Mouse (Mus musculus) adrenal gland, adult 2 months (tissue): ENCODE measurements around the gene Otc. TPM values are rescaled to one million over a fixed set of nuclear protein-coding genes. Genes with fewer than 3 reads are reported as not detected.

Experiments used
- DNase-seq: peaks from one replicate; pipeline ENCODE4 v3.0.0; 2021
- long read RNA-seq: library from polyadenylated mRNA; stranded (forward); transcript quantifications from one replicate; pipeline ENCODE4 v2.0.0, GENCODE M21; 2021
- polyA plus RNA-seq: library from polyadenylated mRNA; depleted of rRNA; stranded (reverse); fragments of >200 nt; gene quantifications from 2 replicates; pipeline ENCODE4 v1.2.3, GENCODE M21; 2012; rRNA removed
- total RNA-seq, 2 experiments: library from RNA; stranded (reverse); gene quantifications; 2 replicates each; pipeline ENCODE4 v1.2.3; 2021

Gene Otc
- total RNA-seq (1 to 10 TPM in 1 of 2 experiments, not detected in 1; 1.0 TPM), polyA plus RNA-seq (not detected in 2 replicates)
- long read RNA-seq = 0 reads

DNA sequence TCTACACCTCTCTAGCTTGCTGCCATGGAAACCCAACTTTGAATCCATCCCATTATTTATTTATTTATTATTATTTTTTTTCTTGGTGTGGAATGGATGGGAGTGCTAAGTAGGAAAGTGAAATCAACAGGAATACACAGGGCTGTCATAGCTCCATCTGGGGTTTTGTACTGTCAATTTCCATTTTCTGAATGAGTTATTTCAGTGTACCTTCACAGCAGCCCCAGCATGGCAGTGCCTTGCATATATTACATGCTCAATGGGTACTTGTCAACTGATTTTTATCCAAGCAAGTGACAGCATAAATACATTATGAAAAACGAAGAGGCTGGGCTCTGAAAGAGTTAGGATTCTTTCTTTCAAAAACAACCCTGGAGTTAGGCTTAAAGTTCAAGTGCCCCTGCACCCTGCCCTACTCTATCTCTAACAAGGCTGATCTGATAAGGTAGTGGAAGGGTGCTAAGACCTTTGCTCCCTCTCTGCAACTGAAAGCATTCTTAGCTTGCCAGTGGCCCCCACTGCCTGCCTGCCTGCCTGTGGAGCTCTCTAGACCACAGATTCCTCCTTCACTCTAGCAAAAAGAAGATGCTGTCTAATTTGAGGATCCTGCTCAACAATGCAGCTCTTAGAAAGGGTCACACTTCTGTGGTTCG lies at the start of gene Otc:
Gene Otc (plus strand): TSS at position 454 of the 653 bp plus-strand sequence.
- no peak for DNase-seq

DNA sequence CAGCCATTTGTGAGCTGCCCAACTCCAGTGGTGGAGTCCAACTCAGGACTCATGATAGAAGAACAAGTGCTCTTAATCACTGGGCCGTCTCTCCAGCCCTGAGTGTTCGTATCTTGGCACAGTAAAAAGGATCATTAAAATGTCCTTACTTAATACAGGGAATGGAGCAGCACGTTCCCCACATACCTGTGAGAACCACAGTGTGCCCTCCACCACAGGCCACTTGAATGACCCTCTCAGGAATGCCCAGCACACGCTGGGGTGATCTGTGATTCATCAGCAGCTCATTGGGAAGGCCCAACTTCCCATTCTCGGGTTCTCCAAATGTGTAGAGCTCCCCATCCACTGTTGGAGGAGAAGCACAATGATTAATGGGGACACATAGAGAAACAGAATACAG lies 46.2 kb upstream of the Otc start:
- no peak for DNase-seq

GRCm38 (mm10) chrX:10215972-10216371 lies 36.1 kb upstream of the Otc start:
- no peak for DNase-seq

DNA sequence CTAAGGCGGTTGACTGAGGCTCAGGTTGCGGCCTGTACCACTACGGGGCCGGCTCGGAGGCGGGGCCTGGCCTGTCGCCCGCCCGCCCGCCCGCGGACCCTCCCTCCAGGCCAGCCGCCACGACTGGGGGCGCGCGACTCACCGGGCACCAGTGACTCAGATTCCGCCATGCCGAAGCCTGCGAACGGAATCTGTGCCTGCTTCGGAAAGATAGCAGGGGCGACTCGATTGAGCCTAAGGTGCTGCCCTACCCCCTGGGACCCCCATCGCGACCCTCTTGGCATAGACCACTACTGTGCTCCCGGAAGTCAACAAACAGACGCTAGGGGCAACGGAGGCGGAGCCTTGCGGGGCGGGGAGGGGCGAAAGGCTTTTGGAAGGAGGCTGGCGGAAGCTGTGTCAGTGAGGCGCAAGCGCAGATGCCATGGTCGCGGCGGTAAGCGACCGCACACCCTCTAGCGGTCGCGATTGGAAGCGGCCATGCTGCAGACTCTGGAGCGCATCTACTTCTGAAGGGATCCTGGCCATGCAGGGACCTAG lies 35.6 kb upstream of the Otc start, which contains the start of gene Rpgr:
Gene Rpgr (minus strand): TSS at position 511 of the 540 bp plus-strand sequence.
- peak; percentile 94 for DNase-seq

DNA sequence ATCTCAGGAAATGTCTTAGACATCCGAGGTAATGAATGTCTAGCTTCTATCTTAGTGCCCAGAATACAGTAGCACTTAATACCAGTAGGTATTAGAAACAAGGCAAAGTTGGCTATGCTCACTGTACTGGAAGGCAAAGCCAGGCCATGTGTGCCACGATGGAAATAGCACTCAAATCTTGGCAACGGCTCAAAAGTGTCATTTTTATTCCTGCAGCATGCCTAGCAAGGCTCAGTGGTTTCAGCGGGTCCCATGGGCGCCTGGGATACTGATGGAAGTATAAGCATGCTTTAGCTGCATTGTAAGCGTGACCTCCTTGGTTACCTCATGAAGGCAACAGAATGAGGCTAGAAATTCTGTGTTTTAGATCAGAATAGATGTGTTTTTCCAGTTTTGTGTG lies 32.8 kb upstream of the Otc start:
- DNase-seq = no peak

GRCm38 (mm10) chrX:10233051-10233450 lies 19.1 kb upstream of the Otc start:
- DNase-seq = peak; percentile 2

GRCm38 (mm10) chrX:10234617-10235016 lies 17.5 kb upstream of the Otc start:
- DNase-seq = no peak

DNA sequence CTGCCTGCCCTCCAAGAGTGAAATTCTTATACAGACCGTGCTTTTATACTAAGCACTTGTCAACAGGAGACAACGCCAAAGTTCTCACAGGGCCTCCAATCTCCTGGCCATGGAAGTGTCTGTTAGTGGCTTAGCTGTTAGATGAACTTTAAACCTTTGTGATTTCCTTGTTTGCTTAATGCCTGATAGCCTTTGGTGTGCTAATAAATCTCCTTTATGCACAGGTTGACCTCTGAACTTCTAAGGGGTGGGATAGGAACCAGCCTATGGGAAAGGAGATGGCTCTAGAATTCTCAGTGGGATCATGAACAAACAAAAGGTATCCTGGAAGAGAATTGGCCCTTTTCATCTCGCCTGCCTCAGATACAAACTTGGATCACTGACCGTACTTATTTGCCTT lies 12.6 kb upstream of the Otc start:
- DNase-seq = no peak

GRCm38 (mm10) chrX:10243916-10244315 lies 8.2 kb upstream of the Otc start:
- no peak for DNase-seq

DNA sequence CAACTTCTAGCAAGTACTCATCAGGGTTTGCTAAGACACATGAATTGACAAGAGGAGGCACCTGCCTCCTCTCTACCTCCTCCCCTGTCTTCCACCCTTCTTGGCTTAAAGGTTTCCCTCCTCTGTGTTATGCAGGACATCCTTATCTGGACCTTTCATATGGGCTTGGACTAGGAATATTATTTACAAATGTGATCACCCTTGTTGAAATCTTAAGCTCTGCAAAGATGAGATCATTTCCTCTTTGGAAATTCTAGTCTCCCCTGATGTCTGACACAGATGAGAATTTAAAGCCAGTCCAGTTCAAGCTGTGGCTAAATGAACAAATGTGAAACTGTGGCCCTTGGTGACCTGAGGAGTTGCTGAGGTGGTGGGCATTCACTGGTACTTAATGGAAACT lies 748 bp upstream of the Otc start:
- DNase-seq = no peak

DNA sequence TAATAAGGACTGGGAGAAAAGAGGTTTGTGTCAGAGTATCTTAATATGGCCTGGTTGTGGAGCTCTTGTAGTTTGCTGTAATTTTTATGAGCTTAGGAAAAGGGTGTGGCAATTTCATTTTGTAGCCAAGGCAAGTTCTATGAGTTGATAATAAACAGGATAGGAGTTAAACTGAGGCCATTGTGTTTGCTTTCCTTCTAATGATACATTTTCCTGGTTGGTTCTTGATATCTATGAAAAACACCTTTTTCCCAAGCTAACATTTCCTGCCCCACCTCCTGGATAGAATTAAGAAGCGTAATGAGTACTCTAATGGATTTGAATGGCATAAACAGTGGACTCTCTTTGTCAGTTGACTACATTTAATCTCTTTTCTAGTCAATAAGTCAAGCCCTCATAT lies 5.7 kb downstream of the Otc start:
- DNase-seq = no peak

DNA sequence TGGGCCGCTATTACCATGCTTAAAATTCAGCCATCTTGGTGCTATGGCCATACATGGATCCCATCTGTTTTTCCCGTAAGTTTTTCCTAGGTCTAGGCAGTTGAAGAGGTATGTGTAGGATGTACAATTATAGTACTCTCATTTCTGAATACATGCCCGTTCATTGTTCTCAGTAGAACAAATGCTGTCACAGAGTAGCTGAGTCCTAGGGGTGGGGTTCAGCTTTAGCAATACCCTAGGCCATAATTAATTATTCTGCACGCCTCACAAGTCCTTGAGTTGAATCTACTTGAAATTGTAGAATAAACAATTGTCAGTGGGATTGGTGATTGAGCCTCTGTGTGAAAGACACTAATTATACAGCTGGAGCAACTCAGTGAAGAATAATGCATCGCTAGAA lies 6.2 kb downstream of the Otc start:
- no peak for DNase-seq

DNA sequence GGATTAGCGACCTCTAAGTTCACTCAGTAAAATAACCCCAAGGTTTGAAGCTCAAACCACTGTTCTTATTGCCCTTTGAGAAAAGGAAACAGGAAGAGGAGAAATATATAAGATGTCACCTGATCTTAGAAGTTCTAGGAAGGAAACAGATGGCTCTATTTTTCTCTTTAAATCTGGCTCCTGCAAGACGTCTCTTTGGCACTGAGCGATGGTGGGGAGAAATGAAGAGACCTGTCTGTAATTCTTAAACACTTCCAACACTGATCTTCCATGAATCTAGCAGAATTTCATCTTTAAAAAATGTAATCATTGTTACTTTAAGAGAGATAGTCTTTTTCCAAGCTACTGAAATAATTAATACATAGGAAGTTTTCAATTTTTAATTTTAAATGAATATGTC lies 16.2 kb downstream of the Otc start:
- DNase-seq = no peak

GRCm38 (mm10) chrX:10268761-10269437 lies 16.8 kb downstream of the Otc start:
- DNase-seq = no peak

DNA sequence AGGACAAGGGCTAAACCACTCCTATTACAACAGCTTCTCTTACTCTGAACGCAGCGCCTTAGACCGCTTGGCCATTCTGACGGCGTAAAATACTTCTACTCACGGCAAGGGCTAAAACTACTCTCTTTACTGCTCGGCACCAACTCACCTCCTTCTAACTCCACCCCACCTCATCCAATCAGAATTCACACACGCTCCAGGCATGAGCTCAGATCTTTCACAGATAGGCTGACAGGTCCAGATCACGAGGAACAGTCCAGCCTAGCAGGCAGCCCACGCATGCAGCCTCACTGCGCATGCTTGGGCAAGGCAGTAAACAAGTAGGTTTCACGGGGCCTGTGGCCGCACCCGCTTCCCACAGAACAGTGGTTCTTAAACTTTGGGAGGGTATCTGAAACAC lies 45.2 kb downstream of the Otc start:
- DNase-seq = no peak

- no peak for DNase-seq
Measured at GRCm38 (mm10) chrX:10318176-10318575, 66.1 kb downstream of the Otc start.

GRCm38 (mm10) chrX:10330246-10330645 lies 78.1 kb downstream of the Otc start:
- no peak for DNase-seq

DNA sequence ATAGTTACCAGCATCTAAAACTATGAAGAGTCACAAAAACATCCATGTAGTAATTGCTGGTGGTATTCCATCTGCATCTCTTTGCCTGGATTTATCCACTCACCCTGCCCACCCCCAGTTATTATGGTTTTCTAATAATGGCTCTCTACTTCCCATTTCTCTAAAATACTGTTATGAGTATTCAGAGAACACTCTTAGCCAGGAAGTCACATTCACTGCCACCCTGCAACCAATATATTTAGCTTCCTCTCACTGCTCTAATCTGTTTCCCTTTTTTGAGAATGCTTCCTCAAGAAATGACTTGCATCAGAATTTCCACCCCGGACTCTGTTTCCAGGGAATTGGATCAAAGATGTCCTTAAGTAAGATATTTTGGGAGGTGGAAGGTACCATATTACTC lies 79.6 kb downstream of the Otc start:
- DNase-seq = no peak

DNA sequence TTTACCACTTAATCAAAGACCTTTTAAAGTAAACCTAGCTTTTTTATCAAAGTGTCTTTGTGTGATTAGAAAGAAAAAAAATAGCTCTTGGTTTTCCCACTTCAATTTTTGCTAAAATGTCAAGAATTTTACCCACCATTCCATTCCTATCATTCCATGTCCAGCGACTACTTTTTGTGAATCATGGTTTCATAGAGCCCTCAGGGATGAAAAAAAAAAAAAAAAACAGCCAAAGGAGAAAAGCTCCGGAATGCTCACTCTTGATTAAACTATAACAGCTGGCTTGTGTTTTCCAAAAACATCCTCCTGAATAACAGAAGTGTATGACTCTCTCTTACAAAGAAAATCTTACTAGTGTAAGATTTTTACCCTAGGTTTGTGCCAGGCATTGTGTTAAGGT lies 84.7 kb downstream of the Otc start:
- no peak for DNase-seq

DNA sequence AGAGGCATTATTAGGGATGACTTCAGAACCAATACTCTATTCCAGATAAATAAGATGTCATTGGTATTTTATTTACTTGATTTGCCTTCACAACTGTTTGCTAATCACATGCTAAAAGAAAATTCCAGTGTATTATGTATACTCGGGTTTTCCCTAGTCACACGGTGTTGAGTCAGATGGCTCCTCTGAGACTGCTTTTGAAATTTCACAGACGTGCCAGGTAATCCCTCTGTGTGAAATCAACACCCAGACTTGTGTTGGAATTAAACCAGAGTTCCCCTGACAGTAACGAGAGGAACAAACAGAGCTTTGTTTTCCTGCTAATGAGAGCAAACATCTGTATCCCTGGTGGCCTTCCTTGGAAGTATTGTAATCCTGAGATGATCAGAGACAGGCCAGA lies 103.8 kb downstream of the Otc start:
- DNase-seq = no peak
